Mouse (Mus musculus) forebrain, embryonic 14.5 days (tissue): ENCODE results near the gene Diaph3. TPM values are rescaled to one million over a fixed set of nuclear protein-coding genes. Genes with fewer than 3 reads are reported as not detected.

Experiments
- ATAC-seq: fragments of 200-750 bp; cut with Nextera tagmentation; 2 replicates; pipeline ENCODE4 v1.8.0; 2017; ENCODE audit warnings: mild to moderate bottlenecking, moderate library complexity
- DNase-seq: peaks from one replicate; pipeline ENCODE4 v3.0.0-alpha.2; 2015; ENCODE audit warnings: low spot score
- H3K27ac ChIP-seq: fragments of 300-500 bp; sonication (generic); 2 replicates; pipeline ENCODE4 v1.5.1; 2014; ENCODE audit warnings: low read depth, mild to moderate bottlenecking, control low read depth, low read length, moderate library complexity
- H3K27me3 ChIP-seq: fragments of 300-500 bp; sonication (generic); replicated peaks from 2 replicates; pipeline ENCODE4 v1.6.1; 2014; ENCODE audit warnings: low read length, control low read depth, mixed read lengths; ENCODE audit not compliant: control insufficient read depth, insufficient read depth
- H3K36me3 ChIP-seq: fragments of 300-500 bp; sonication (generic); 2 replicates; pipeline ENCODE4 v1.6.1; 2014; ENCODE audit warnings: low read length, control low read depth; ENCODE audit not compliant: control insufficient read depth, insufficient read depth
- H3K4me1 ChIP-seq: fragments of 300-500 bp; sonication (generic); 2 replicates; pipeline ENCODE4 v1.6.1; 2014; ENCODE audit warnings: antibody characterized with exemption, low read length, control low read depth; ENCODE audit not compliant: control insufficient read depth, insufficient read depth
- H3K4me2 ChIP-seq: fragments of 300-500 bp; sonication (generic); 2 replicates; pipeline ENCODE4 v1.6.1; 2014; ENCODE audit warnings: mild to moderate bottlenecking, control low read depth, low read length
- H3K4me3 ChIP-seq: fragments of 300-500 bp; sonication (generic); 2 replicates; pipeline ENCODE4 v1.5.1; 2014; ENCODE audit warnings: low read depth, low read length, control low read depth
- H3K9ac ChIP-seq: fragments of 300-500 bp; sonication (generic); 2 replicates; pipeline ENCODE4 v1.6.1; 2014; ENCODE audit warnings: mild to moderate bottlenecking, low read length, control low read depth, moderate library complexity
- H3K9me3 ChIP-seq: fragments of 300-500 bp; sonication (generic); replicated peaks from 2 replicates; pipeline ENCODE4 v1.6.1; 2016; ENCODE audit warnings: low read length, control low read depth, mixed read lengths; ENCODE audit not compliant: control insufficient read depth
- whole genome bisulfite sequencing: fragments of 180-500 bp; shearing (Covaris S2); extraction: QIAGEN DNeasy Blood & Tissue Kit; methylation state at CpG from one replicate; pipeline ENCODE4 v1.1.7; 2014; 5-methylcytosine and 5-hydroxymethylcytosine counted together
- polyA plus RNA-seq: library from polyadenylated mRNA; unstranded; fragments of >200 nt; fragmentation: Nextera tagmentation; extraction: Ambion mirVana; gene quantifications from 2 replicates; pipeline ENCODE4 v1.2.1, GENCODE M21; 2014

Gene Diaph3
- polyA plus RNA-seq, 1 experiment from 2014 or later = 3.5 TPM

- H3K4me1 ChIP-seq = no peaks in the 10 kb centered on the region
- H3K36me3 ChIP-seq = no peaks in the 10 kb centered on the region
- WGBS = 2% methylated on average over 17 of the region's 17 CpGs
- no peaks in the 10 kb centered on the region for H3K9me3 ChIP-seq
- ATAC-seq = peak; percentile 50
- H3K27me3 ChIP-seq = no peaks in the 10 kb centered on the region
- peak overlapping the region; percentile 59 for H3K9ac ChIP-seq
- peak; percentile 54 for DNase-seq
- peak overlapping the region; percentile 56 for H3K4me3 ChIP-seq
- peak overlapping the region; percentile 82 for H3K4me2 ChIP-seq
- no peak overlapping the region for H3K27ac ChIP-seq
These were observed 590 bp downstream of the Diaph3 start for GRCm38 (mm10) chr14:87140327-87140962.

- no peak overlapping the region for H3K4me2 ChIP-seq
- no peak for DNase-seq
- H3K9ac ChIP-seq = no peak overlapping the region
These were observed 14.9 kb downstream of the Diaph3 start for GRCm38 (mm10) chr14:87126076-87126639.

GRCm38 (mm10) chr14:87125492-87125891 lies 15.5 kb downstream of the Diaph3 start:
- 94% methylated on average over 5 of the region's 5 CpGs for WGBS
- DNase-seq = no peak

More at GRCm38 (mm10) chr14:87126076-87126639, 14.9 kb downstream of the Diaph3 start:
- 90% methylated on average over 6 of the region's 6 CpGs for WGBS
- Histone ChIP-seq H3K36me3 (no peaks in the 10 kb centered on the region), H3K9me3 (no peaks in the 10 kb centered on the region), H3K4me3 (no peak overlapping the region), H3K27ac (no peak overlapping the region), H3K4me1 (no peaks in the 10 kb centered on the region), H3K27me3 (no peaks in the 10 kb centered on the region)
- no peak for ATAC-seq

GRCm38 (mm10) chr14:87123091-87123490 lies 17.9 kb downstream of the Diaph3 start:
- Histone ChIP-seq H3K27me3 (no peaks in the 10 kb centered on the region), H3K27ac (no peak overlapping the region), H3K9me3 (no peaks in the 10 kb centered on the region), H3K4me3 (no peak overlapping the region), H3K4me1 (no peaks in the 10 kb centered on the region), H3K9ac (no peak overlapping the region), H3K36me3 (no peaks in the 10 kb centered on the region), H3K4me2 (no peak overlapping the region)
- DNase-seq (no peak), ATAC-seq (no peak)
- WGBS = 79% methylated on average over 15 of the region's 15 CpGs

More at GRCm38 (mm10) chr14:87125492-87125891, 15.5 kb downstream of the Diaph3 start:
- Histone ChIP-seq H3K27me3 (no peaks in the 10 kb centered on the region), H3K36me3 (no peaks in the 10 kb centered on the region), H3K4me1 (no peaks in the 10 kb centered on the region), H3K4me3 (no peak overlapping the region), H3K27ac (no peak overlapping the region), H3K9ac (no peak overlapping the region), H3K9me3 (no peaks in the 10 kb centered on the region), H3K4me2 (no peak overlapping the region)
- no peak for ATAC-seq

- Histone ChIP-seq H3K27me3 (no peaks in the 10 kb centered on the region), H3K4me2 (no peak overlapping the region), H3K9me3 (no peaks in the 10 kb centered on the region), H3K9ac (no peak overlapping the region), H3K4me1 (no peaks in the 10 kb centered on the region), H3K4me3 (no peak overlapping the region), H3K36me3 (no peaks in the 10 kb centered on the region), H3K27ac (no peak overlapping the region)
- peak; percentile 17 for DNase-seq
- peak; percentile 20; the same call in 1 of the 2 replicates for ATAC-seq
- WGBS = 19% methylated on average over 6 of the region's 6 CpGs
These were observed 19.2 kb downstream of the Diaph3 start for GRCm38 (mm10) chr14:87121868-87122267.

GRCm38 (mm10) chr14:87110634-87111033 lies 30.4 kb downstream of the Diaph3 start:
- no peak overlapping the region for H3K27ac ChIP-seq

GRCm38 (mm10) chr14:87099380-87100088 lies 41.5 kb downstream of the Diaph3 start:
- Histone ChIP-seq H3K9me3 (no peaks in the 10 kb centered on the region), H3K9ac (no peak overlapping the region), H3K4me1 (no peaks in the 10 kb centered on the region), H3K36me3 (no peaks in the 10 kb centered on the region), H3K4me3 (no peak overlapping the region), H3K4me2 (no peak overlapping the region), H3K27ac (no peak overlapping the region), H3K27me3 (no peaks in the 10 kb centered on the region)
- ATAC-seq (no peak), DNase-seq (no peak)
- WGBS = 100% methylated on average over 1 of the region's 1 CpGs

More at GRCm38 (mm10) chr14:87110634-87111033, 30.4 kb downstream of the Diaph3 start:
- 25% methylated on average over 2 of the region's 2 CpGs for WGBS
- H3K9me3 ChIP-seq = no peaks in the 10 kb centered on the region
- no peaks in the 10 kb centered on the region for H3K27me3 ChIP-seq
- H3K4me1 ChIP-seq = no peaks in the 10 kb centered on the region
- DNase-seq (no peak), ATAC-seq (no peak)
- H3K36me3 ChIP-seq = no peaks in the 10 kb centered on the region
- H3K9ac ChIP-seq = no peak overlapping the region
- no peak overlapping the region for H3K4me3 ChIP-seq
- no peak overlapping the region for H3K4me2 ChIP-seq

- H3K9me3 ChIP-seq = no peaks in the 10 kb centered on the region
- DNase-seq (no peak), ATAC-seq (no peak)
- no peak overlapping the region for H3K9ac ChIP-seq
- H3K4me3 ChIP-seq = no peak overlapping the region
- no peaks in the 10 kb centered on the region for H3K36me3 ChIP-seq
- H3K27me3 ChIP-seq = no peaks in the 10 kb centered on the region
- H3K4me1 ChIP-seq = no peaks in the 10 kb centered on the region
- no peak overlapping the region for H3K27ac ChIP-seq
- no peak overlapping the region for H3K4me2 ChIP-seq
- 84% methylated on average over 2 of the region's 2 CpGs for WGBS
These were observed 42.9 kb downstream of the Diaph3 start for GRCm38 (mm10) chr14:87098093-87098492.

GRCm38 (mm10) chr14:87091522-87091921 lies 49.5 kb downstream of the Diaph3 start:
- DNase-seq (no peak), ATAC-seq (no peak)
- no peak overlapping the region for H3K27ac ChIP-seq
- 95% methylated on average over 3 of the region's 3 CpGs for WGBS
- no peak overlapping the region for H3K4me3 ChIP-seq
- no peaks in the 10 kb centered on the region for H3K9me3 ChIP-seq
- no peak overlapping the region for H3K9ac ChIP-seq
- no peaks in the 10 kb centered on the region for H3K27me3 ChIP-seq
- H3K36me3 ChIP-seq = no peaks in the 10 kb centered on the region
- no peak overlapping the region for H3K4me2 ChIP-seq
- no peaks in the 10 kb centered on the region; the same call in 1 of the 2 replicates for H3K4me1 ChIP-seq
